Mouse (Mus musculus): ENCODE measurements around the gene Tsc22d2. TPM values are rescaled to one million over a fixed set of nuclear protein-coding genes. Genes with fewer than 3 reads are reported as not detected.
"Not testable (repeated sequence)": the region's sequence is repeated elsewhere in the genome, so short reads cannot be mapped to it uniquely, and the experiment has no call there.

Tsc22d2 gene
- polyA plus RNA-seq, 1 experiment from 2014 or later, result 17.1 TPM

GRCm38 (mm10) chr3:58455255-58455654, 40.7 kb downstream of the Tsc22d2 start:
- no peak overlapping the region for H3K4me2 ChIP-seq (ENCODE audit: low read length)
- 61% methylated on average over 3 of the region's 3 CpGs for WGBS
- DNase-seq (ENCODE audit: low spot score), result no peak
- H3K4me3 ChIP-seq (replicated peaks; ENCODE audit: low read depth, low read length), result no peak overlapping the region
- peaks cover 10% of the 10 kb centered on the region; the same call in 1 of the 2 replicates for H3K36me3 ChIP-seq (ENCODE audit: insufficient read depth, low read length)
- H3K9me3 ChIP-seq (replicated peaks; ENCODE audit: low read length), result no peaks in the 10 kb centered on the region
- H3K9ac ChIP-seq (ENCODE audit: low read depth, low read length), result no peak overlapping the region
- TF ChIP-seq CTCF (IDR thresholded peaks at IDR 0.05; ENCODE audit: low read depth), result no peak
- no peak overlapping the region for H3K27ac ChIP-seq
- no peaks in the 10 kb centered on the region for H3K4me1 ChIP-seq (replicated peaks; ENCODE audit: insufficient read depth, low read length)
- no peaks in the 10 kb centered on the region for H3K27me3 ChIP-seq (ENCODE audit: insufficient read depth, low read length)
- ATAC-seq (replicated peaks; ENCODE audit: low FRiP score, low read depth), result no peak

GRCm38 (mm10) chr3:58469655-58470437, 55.3 kb downstream of the Tsc22d2 start:
- DNase-seq (ENCODE audit: low spot score) (no peak), ATAC-seq (replicated peaks; ENCODE audit: low FRiP score, low read depth) (no peak)
- Histone ChIP-seq H3K4me2 (ENCODE audit: low read length) (no peak overlapping the region), H3K36me3 (ENCODE audit: insufficient read depth, low read length) (no peaks in the 10 kb centered on the region), H3K9ac (ENCODE audit: low read depth, low read length) (no peak overlapping the region), H3K27ac (no peak overlapping the region), H3K4me1 (replicated peaks; ENCODE audit: insufficient read depth, low read length) (no peaks in the 10 kb centered on the region), H3K27me3 (ENCODE audit: insufficient read depth, low read length) (no peaks in the 10 kb centered on the region), H3K9me3 (replicated peaks; ENCODE audit: low read length) (no peaks in the 10 kb centered on the region), H3K4me3 (replicated peaks; ENCODE audit: low read depth, low read length) (no peak overlapping the region)
- 65% methylated on average over 9 of the region's 9 CpGs for WGBS
- no peak for TF ChIP-seq CTCF (IDR thresholded peaks at IDR 0.05; ENCODE audit: low read depth)

GRCm38 (mm10) chr3:58475298-58475697, 60.8 kb downstream of the Tsc22d2 start:
- H3K9ac ChIP-seq (ENCODE audit: low read depth, low read length); DNase-seq (ENCODE audit: low spot score); ATAC-seq (replicated peaks; ENCODE audit: low FRiP score, low read depth); H3K27me3 ChIP-seq (ENCODE audit: insufficient read depth, low read length); H3K9me3 ChIP-seq (replicated peaks; ENCODE audit: low read length); H3K4me2 ChIP-seq (ENCODE audit: low read length); H3K27ac ChIP-seq; H3K4me3 ChIP-seq (replicated peaks; ENCODE audit: low read depth, low read length); H3K4me1 ChIP-seq (replicated peaks; ENCODE audit: insufficient read depth, low read length); H3K36me3 ChIP-seq (ENCODE audit: insufficient read depth, low read length): not testable (repeated sequence)
- WGBS, result 100% methylated on average over 1 of the region's 1 CpGs

- no peak for DNase-seq (ENCODE audit: low spot score)
- TF ChIP-seq CTCF (IDR thresholded peaks at IDR 0.05; ENCODE audit: low read depth), result no peak
Measured at GRCm38 (mm10) chr3:58478755-58479455, 64.4 kb downstream of the Tsc22d2 start.

GRCm38 (mm10) chr3:58485883-58486282, 71.4 kb downstream of the Tsc22d2 start:
- Histone ChIP-seq H3K9me3 (replicated peaks; ENCODE audit: low read length) (no peaks in the 10 kb centered on the region), H3K4me3 (replicated peaks; ENCODE audit: low read depth, low read length) (no peak overlapping the region), H3K27me3 (ENCODE audit: insufficient read depth, low read length) (no peaks in the 10 kb centered on the region), H3K36me3 (ENCODE audit: insufficient read depth, low read length) (no peaks in the 10 kb centered on the region), H3K4me2 (ENCODE audit: low read length) (no peak overlapping the region), H3K4me1 (replicated peaks; ENCODE audit: insufficient read depth, low read length) (no peaks in the 10 kb centered on the region), H3K27ac (no peak overlapping the region), H3K9ac (ENCODE audit: low read depth, low read length) (no peak overlapping the region)
- TF ChIP-seq CTCF (IDR thresholded peaks at IDR 0.05; ENCODE audit: low read depth), result peak; percentile 48; the same call in 1 of the 2 replicates
- DNase-seq (ENCODE audit: low spot score) (no peak), ATAC-seq (replicated peaks; ENCODE audit: low FRiP score, low read depth) (no peak)
- 73% methylated on average over 7 of the region's 7 CpGs for WGBS

More at GRCm38 (mm10) chr3:58478755-58479455, 64.4 kb downstream of the Tsc22d2 start:
- H3K9me3 ChIP-seq (replicated peaks; ENCODE audit: low read length), result no peaks in the 10 kb centered on the region
- H3K4me2 ChIP-seq (ENCODE audit: low read length), result no peak overlapping the region
- whole genome bisulfite sequencing, result 82% methylated on average over 2 of the region's 2 CpGs
- no peak overlapping the region for H3K27ac ChIP-seq
- no peak for ATAC-seq (replicated peaks; ENCODE audit: low FRiP score, low read depth)
- H3K4me3 ChIP-seq (replicated peaks; ENCODE audit: low read depth, low read length), result no peak overlapping the region
- no peak overlapping the region for H3K9ac ChIP-seq (ENCODE audit: low read depth, low read length)
- no peaks in the 10 kb centered on the region for H3K4me1 ChIP-seq (replicated peaks; ENCODE audit: insufficient read depth, low read length)
- H3K27me3 ChIP-seq (ENCODE audit: insufficient read depth, low read length), result no peaks in the 10 kb centered on the region
- no peaks in the 10 kb centered on the region for H3K36me3 ChIP-seq (ENCODE audit: insufficient read depth, low read length)

- Histone ChIP-seq H3K4me2 (ENCODE audit: low read length) (no peak overlapping the region), H3K27ac (no peak overlapping the region), H3K9ac (ENCODE audit: low read depth, low read length) (no peak overlapping the region), H3K36me3 (ENCODE audit: insufficient read depth, low read length) (no peaks in the 10 kb centered on the region), H3K4me1 (replicated peaks; ENCODE audit: insufficient read depth, low read length) (no peaks in the 10 kb centered on the region), H3K4me3 (replicated peaks; ENCODE audit: low read depth, low read length) (no peak overlapping the region), H3K27me3 (ENCODE audit: insufficient read depth, low read length) (no peaks in the 10 kb centered on the region), H3K9me3 (replicated peaks; ENCODE audit: low read length) (no peaks in the 10 kb centered on the region)
- peak; percentile 19; the same call in 1 of the 2 replicates for TF ChIP-seq CTCF (IDR thresholded peaks at IDR 0.05; ENCODE audit: low read depth)
- ATAC-seq (replicated peaks; ENCODE audit: low FRiP score, low read depth) (no peak), DNase-seq (ENCODE audit: low spot score) (no peak)
- WGBS, result 80% methylated on average over 3 of the region's 3 CpGs
Measured at GRCm38 (mm10) chr3:58487121-58487520, 72.6 kb downstream of the Tsc22d2 start.

All from kidney, postnatal 0 days (tissue).